20 mouse cellular contexts compared by ENCODE assay signal in genomic region chr6:49924296-49924695, GRCm38 (mm10).
"Had no signal": no experiment of that assay in that cellular context is flagged by ENCODE, and none has a peak within 500 bp of the region (broad histone marks: within the 10 kb centered on the region; RNA-seq: fewer than 3 reads in every experiment).

No protein-coding gene starts in this region.

- H3K9me3 ChIP-seq: limb, embryonic 12.5 days; limb, embryonic 15.5 days; midbrain, embryonic 12.5 days; neural tube, embryonic 13.5 days; stomach, embryonic 15.5 days had no signal

- H3K36me3 ChIP-seq: limb, embryonic 12.5 days; limb, embryonic 15.5 days; midbrain, embryonic 12.5 days; neural tube, embryonic 13.5 days; stomach, embryonic 15.5 days had no signal

- DNase-seq: kidney, adult 18-20 months; kidney, postnatal 25 days; left cerebral cortex, postnatal 4 days; liver, postnatal 0 days; lung, embryonic 14.5 days; right cerebral cortex, postnatal 25 days; spleen, adult 18-20 months; thymus, postnatal 25 days had no signal

- H3K27ac ChIP-seq: kidney, postnatal 0 days; limb, embryonic 12.5 days; limb, embryonic 15.5 days; liver, embryonic 14.5 days; macrophage; midbrain, embryonic 12.5 days; neural tube, embryonic 13.5 days; stomach, embryonic 15.5 days had no signal

- H3K4me3 ChIP-seq: limb, embryonic 12.5 days; limb, embryonic 15.5 days; midbrain, embryonic 12.5 days; myocyte; neural tube, embryonic 13.5 days; stomach, embryonic 15.5 days had no signal

- H3K4me1 ChIP-seq: limb, embryonic 15.5 days; midbrain, embryonic 12.5 days; stomach, embryonic 15.5 days had no signal

- ATAC-seq: liver, postnatal 0 days; lung, postnatal 0 days; midbrain, embryonic 16.5 days had no signal

- H3K4me2 ChIP-seq: limb, embryonic 12.5 days; limb, embryonic 15.5 days; liver, embryonic 11.5 days; lung, embryonic 14.5 days; midbrain, embryonic 12.5 days; neural tube, embryonic 13.5 days; stomach, embryonic 15.5 days had no signal

- H3K27me3 ChIP-seq: limb, embryonic 12.5 days; limb, embryonic 15.5 days; midbrain, embryonic 12.5 days; neural tube, embryonic 13.5 days; stomach, embryonic 15.5 days had no signal

- H3K9ac ChIP-seq: limb, embryonic 12.5 days; limb, embryonic 15.5 days; liver, embryonic 14.5 days; liver, postnatal 0 days; lung, embryonic 14.5 days; midbrain, embryonic 12.5 days; neural tube, embryonic 13.5 days; stomach, embryonic 15.5 days had no signal
